Mouse (Mus musculus) cerebellum, adult 11-12 months (tissue): Measurements from ENCODE around the gene Gapdhs.
"Not testable (repeated sequence)": the region's sequence is repeated elsewhere in the genome, so short reads cannot be mapped to it uniquely, and the experiment has no call there.

Experiments used
- DNase-seq: peaks from one replicate; pipeline ENCODE4 v3.0.0; 2022

Gapdhs gene

DNA sequence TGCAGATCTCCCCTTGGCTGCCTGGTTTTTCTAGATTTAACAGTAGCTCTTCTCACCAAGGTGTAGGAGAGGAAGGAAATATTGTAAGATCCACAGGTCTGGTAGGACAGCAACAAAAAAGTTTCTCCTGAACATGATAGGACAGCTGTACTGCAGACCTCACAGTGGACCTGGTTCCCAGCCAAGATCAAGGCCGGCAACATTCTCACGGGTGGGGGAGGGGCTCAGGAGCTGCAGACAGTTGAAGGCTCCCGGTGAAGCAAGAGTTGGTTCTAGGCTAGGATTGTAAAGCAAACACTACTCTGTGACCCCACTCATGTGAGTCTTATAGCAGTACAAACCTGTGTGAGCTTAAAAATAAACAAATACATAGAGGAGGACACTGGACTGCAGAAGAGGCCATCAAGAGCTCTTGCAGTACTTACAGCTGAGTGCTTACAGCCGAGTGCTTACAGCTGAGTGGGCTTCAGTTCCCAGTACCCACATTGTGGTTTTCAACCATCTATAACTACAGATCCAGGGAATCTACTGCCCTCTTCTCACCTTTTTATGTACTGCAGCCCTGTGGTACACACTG is 629 bp upstream of the Gapdhs start:
- DNase-seq: no peak

DNA sequence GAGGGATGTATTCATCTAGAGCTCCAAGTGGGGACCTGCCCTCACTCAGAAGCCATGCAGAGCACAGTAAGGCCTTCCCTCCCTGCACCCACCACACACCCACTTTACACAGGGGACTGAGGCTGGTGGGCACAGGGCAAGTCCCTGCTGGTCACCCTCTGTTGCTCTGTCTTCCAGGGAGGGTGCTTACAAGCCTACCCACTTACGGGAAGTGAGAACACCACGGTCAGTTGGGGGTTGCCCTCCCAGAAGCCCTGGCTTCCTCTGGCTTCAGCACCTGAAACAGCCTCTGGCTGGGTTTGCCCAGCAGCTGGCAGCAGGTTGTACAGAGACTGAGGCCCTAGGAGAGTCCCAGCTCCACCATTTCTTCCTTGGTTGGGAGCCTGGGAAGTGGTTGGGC is 911 bp downstream of the Gapdhs start:
- DNase-seq: not testable (repeated sequence)

DNA sequence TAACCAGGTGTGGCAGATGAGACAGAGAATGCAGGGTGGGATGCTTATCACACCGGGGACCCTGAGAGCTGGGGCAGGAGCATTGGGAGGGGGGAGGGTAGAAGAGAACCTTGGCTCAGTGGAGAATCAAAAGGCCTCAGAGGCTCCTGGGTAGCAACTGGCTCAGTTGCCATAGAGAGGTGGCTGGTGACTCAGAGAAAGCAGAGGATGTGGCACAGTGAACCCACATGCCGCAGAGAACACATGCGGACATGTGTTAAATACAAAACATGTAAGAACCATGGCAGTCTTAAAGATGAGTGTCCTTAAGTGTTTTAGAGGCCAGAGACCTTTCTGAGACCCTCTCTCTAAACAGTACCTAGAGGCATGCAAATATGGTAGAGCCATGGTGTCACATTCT is 7.3 kb downstream of the Gapdhs start:
- DNase-seq: no peak

DNA sequence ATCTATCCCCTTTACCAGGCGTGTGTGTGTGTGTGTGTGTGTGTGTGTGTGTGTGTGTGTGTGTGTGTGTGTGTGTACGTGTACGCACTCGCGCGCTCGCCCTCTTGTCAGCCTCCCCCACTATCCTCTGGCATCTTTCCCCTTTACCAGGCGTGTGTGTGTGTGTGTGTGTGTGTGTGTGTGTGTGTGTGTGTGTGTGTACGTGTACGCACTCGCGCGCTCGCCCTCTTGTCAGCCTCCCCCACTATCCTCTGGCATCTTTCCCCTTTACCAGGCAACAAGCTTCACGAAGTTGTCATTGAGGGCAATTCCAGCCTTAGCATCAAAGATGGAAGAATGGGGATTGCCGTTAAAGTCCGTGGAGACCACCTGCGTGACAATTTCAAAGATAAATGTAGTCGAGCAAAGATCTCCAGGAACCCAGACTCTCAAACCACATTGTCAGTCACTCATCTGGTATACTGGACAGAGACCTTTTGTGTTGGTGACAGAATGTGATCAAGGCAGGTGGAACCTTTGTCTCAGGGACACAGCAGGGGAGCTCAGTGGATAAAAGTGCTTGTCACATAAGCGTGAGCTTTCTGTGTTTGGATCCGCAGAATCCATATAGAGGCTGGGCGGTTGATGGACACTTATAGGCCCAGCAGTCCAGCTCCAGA is 13.3 kb downstream of the Gapdhs start:
- peak; percentile 45 for DNase-seq

DNA sequence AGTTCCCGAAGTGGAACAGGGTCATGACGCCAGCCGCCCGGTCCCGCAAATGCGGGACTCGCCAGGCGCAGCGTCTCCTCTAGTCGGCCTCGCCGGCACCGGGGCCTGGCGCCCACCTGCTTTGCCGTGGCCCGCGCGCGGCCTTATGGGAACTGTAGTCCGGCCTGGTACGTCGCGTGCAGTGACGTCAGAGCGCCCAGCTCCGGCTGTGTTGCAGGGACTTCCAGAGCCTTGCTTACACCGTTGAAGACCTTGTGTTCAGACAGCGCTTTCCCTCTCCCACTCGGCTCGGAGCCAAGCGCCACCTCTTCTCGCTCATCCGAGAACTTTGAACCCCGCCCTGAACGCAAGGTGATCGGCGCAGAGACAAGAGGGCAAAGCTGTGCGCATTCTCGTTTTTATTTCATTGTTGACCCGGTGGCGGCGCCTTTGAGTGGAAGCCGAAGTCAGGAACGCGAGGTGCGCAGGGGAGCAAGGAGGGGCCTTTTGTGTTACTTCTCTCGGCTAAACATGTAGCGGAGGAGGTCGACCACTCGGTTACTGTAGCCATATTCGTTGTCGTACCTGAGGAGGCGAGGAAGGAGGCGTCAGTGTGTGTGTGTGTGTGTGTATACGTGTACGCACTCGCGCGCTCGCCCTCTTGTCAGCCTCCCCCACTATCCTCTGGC is 14.0 kb downstream of the Gapdhs start, which contains the start of gene Tmem147:
Tmem147 (minus strand) TSS at position 145 of the 668 bp plus-strand sequence.
- DNase-seq: peak; percentile 96

DNA sequence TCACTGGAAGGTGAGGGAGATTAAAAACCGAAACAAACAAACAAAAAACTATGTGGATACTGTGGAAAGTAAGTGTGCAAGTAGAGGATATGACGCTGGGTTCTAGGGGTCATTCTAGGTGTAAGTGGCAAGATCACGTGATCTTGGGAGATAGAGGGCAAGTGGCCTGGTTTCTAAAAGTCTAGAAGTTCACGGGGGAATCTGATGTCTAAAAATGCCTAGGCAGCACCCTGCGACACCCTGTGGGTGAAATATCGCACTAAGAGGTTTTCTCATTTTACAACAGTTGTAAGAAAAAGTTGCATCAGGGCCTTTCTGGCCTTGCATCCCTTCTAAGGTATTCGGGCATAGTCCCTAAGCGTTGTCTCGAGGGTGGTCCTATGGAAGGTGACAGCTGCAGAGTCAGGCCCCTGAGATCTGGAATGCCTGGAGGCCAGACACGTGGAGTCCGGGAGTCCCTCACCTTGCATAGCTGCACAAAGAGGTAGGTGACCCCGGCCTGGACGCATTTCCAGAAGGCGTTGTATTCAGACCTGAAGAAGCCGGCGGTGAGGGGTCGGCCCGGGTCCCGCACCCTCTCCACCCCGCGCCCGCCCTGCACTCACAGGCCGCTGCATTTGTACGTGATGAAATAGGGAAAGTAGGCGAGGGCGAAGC is 14.6 kb downstream of the Gapdhs start:
- no peak for DNase-seq

DNA sequence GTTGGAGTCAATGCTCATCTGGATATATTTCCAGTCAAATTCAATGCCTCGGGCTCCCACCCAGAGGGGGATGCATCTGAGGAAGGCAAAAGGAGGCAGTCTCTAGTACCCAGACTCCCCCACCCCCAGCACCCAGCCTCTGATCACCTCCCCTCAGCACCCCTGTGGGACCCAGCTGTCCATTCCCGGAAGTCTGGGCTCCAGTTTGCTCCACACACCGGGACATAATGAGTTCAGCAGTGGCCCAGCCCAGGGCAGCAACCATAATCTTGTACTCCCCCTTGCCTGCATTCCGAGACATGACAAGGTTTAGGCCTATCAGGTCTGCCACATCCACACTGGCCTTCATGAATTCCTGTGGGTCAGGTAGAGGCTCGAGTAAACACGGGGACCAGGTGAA is 15.3 kb downstream of the Gapdhs start:
- peak; percentile 42 for DNase-seq

DNA sequence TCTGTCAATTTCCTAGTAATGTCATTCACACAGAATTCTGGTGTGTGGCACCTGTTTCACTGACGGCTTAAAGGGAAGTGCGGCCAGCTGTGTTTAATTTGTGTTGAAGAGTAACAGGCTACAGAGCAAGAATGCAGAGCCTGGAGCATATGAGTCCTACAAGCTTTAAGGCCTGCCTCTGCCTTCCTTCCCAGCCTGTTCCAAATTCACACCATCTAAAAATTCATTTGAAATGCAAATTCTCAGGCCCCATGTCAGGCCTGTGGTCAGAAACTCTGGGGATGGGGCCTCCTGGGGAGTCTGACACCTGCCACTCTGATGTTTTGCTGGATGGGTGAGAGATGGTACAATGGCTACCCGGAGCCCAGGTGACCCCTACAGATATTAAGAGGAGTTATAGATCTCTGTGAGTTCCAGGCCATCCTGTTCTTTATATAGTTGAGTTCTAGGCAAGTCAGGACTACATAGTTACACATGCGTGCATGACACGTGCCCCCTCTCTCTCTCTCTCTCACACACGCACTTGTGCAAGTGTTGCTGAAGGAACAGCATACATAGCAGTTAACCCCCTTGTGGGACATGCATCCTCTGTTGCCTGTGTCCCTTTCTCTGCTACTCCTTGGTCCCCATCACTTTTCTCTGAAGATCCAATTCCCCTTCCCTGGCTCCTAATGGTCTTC is 20.1 kb downstream of the Gapdhs start:
- no peak for DNase-seq

DNA sequence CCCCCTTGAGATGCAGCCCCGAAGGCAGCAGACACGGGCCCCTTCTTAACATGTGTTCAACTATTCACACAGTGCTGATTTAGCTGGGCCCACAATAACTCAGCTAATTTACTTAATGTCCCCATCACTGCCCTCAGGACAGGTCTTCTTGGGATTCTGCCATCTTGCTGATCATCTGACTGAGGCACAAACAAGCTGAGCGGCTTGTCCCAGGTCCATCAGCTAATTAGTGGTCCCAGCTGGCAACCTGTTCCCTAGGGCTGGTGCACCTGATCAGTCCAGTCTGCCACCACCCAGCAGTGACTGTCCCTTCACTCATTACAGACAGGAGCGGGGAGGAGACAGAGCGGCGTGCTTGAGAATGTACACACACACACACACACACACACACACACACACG is 22.2 kb downstream of the Gapdhs start:
- peak; percentile 56 for DNase-seq

DNA sequence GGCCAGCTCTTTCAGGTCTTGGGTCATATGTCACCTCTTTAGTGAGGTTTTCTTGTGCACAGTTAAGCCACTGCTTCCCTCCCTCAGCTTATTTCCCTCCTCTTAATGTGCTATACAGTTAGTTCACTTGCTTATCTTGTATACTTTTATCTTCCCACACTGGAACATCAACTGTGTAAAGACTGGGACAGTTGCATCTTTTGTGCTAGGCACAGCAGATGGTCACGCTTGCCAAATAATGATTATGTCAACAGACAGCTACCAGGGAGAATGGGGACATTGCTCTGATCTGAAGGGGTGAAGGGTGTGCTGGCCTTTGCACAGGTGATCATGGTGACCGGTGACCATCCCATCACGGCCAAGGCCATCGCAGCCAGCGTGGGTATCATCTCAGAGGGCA is 23.8 kb downstream of the Gapdhs start:
- DNase-seq: no peak

DNA sequence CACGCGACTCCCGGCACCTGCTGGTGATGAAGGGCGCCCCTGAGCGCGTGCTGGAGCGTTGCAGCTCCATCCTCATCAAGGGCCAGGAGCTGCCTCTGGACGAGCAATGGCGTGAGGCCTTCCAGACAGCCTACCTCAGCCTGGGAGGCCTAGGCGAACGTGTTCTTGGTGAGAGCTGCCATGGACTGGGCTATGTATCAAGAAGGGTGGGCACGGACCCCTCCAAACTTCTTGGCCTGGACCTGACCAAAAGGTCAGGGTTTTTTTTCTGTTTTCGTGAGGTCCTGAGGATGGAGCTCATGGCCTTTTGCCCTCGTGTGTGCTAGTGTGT is 25.8 kb downstream of the Gapdhs start:
- DNase-seq: no peak

DNA sequence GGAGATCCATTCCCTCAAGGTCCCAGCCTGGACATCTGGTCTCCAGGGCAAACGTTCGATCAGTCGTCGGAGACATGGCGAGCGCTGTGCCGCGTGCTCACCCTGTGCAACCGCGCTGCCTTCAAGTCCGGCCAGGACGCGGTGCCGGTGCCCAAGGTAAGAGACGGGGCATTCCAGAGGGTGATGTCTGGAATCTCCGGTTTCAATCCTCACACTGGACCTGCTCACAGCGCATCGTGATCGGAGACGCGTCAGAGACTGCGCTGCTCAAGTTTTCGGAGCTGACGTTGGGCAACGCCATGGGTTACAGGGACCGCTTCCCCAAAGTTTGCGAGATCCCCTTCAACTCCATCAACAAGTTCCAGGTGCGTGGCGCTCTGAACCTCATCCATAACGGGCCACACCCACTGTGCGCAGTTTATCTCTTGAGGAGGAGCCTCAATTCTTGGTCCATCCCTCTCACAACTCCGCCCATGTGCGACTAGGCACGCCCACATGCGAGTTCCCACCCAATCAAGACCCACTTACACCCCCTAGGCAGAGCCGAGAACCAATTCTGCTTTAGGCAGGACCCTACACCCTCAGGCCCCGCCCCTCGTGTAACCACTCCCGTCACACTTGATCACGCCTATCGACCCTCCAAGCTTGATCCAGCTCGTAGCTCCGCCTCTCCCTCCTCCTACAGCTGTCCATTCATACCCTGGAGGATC is 26.3 kb downstream of the Gapdhs start:
- DNase-seq: no peak

DNA sequence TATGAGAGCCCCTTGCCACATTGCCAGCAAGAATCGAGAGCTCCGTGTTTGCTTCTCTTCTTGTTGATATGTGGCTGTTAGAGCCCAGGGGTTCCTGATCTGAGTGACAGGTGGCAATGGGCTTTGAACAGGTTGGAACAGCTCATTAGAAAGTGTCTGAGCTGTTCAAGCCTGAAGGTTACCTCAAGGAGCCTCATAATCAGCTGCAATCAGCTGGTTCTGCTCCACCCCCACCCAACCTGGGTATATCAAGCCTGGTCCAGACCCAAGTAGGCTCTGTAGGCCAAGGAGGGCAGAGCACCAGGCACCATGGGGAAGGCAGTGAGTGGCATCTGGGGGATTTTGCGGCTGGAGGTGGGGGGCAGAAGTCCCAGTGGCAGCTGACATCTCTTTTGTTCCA is 31.5 kb downstream of the Gapdhs start, which contains the start of gene Atp4a:
Atp4a (plus strand) TSS at position 268 of the 400 bp plus-strand sequence.
- no peak for DNase-seq

DNA sequence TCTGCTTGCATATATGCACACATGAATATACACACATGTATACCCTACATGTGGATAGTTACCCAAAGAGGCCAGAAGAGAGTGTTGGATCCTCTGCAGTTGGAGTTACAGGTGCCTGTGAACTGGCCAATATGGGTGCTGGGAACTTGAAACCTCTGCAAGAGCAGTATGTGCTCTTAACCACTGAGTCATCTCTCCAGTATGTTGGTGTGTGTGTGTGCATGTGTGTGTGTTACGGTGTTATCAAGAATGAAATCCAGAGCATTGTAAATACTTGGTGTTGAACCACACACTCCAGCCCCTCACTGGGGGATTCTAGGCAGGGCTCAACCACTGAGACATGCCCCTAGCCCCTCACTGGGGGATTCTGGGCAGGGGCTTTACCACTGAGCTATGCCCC is 36.0 kb downstream of the Gapdhs start:
- no peak for DNase-seq

DNA sequence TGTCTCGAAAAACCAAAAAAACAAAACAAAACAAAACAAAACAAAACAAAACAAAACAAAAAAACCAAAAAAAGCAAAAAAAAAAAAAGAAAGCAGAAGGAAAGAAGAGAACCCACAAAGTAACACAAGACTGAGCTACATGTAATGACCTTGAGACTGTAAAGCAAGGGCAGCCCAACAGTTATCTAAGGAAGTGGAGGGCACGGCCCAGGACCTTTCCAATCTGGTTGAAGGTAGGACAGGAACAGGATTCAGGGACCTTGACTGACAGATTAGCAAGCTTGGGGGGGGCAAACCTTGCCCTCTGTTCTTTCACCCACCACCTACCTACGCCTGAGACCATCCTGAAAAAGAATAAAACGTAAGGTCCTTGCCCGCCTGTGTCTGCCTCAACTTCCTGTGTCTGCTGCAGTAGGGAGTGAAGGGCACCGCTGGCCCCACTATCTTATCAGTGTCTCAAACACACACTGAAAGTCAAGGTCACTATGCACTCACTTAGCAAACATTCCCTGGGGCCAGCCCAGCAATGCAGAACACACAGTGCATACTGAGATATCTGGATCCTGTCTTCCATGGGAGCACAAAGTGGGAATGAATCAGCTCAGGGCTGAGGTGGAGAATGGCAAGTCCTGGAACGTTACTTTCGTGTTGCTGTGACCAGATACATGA is 37.1 kb downstream of the Gapdhs start:
- DNase-seq: no peak

DNA sequence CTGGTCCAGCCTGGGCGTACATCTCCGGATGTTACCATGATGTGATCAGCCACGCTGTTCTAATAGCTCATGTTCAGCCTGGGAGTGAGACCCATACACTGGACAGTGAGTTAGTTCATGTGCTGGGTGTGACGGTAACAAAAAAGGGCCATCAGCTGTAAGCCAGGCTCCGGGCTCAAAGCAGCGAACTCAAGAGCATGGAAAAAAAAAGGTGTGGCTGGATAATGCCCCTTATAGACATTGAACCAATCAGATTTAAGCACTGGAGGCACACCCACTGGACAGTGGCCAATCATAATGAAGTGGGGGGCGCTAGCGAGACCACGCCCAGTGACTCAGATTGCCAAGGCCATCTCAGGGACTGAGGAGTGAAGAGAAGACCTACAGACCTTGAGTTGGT is 44.9 kb downstream of the Gapdhs start, which contains the start of gene 2200002J24Rik:
2200002J24Rik (plus strand) TSS at position 338 of the 400 bp plus-strand sequence.
- no peak for DNase-seq

DNA sequence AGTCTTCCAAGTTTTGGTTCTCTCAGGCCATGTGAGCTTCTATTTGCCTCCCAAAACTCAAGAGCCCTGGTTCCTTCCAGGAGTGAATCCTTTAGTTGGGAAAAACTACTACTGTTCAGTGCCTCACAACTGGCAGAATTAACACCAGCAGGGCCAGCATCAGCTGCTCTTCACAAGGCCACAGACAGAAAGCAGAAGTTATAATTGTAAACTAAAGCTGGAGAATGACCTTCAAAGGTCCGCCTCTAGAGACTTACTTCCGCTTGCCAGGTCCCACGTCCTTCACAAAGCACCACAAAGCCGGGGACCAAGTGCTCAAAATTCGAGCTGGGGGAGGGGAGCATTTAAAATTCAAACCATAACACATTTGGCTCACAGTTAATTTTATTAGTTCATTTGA is 45.4 kb downstream of the Gapdhs start:
- no peak for DNase-seq

DNA sequence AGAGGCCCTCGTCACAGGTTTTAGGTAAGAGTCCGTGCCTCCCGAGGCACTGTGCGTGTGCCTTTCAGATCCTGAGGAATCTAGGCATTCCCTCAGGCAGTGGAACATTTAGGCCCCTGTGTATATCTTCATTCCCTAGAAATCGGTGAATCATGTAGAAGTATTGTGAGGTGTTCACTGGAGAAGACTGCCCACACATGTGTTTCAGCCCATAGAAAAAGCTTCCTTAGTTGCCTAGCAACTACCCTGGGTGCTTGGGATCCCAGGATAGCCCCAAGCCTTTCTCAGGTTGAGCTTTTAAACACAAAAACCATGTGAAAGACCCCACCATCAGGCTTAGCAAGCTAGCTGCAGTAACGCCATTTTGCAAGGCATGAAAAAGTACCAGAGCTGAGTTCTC is 55.2 kb downstream of the Gapdhs start:
- no peak for DNase-seq

DNA sequence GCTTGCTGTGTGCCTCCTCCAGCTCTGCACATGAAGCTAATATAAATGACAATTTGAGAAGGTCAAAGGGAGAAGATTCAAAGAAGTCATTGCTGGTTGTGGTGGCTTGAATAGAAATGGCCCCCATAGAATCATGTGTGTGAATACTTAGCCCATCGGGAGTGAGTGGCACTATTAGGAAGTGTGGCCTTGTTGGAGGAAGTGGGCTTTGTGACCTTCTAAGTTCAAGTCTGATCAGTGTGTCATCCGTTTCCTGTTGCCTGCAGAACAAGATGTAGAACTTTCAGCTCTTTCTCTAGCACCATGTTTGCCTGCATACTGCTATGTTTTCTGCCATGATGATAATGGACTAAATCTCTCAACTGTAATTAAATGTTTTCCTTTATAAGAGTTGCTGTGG is 60.1 kb downstream of the Gapdhs start:
- no peak for DNase-seq

DNA sequence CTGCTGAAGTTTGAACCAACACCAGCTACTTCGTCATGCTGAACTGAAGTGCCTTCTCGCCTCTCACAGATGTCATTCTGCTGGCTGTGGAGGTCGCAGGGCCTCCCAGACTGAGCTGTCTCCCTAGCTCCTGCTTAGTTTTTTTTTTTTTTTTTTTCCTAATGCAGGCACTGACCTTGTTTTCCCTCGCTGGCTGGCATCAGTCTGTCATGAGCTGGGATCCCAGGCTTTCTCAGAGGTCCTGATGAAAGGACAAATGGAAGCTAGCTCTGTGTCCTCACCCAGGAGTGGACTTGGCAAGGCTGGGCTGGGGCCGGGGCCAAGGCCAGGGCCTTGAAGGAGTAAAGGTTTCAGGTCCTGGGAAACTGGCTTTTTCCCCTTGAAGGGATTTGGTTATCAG is 61.6 kb downstream of the Gapdhs start:
- no peak for DNase-seq
